Mouse (Mus musculus) spleen, postnatal 4 days (tissue): ENCODE results near the gene Ttll7.

Experiments used
- DNase-seq, 2 experiments: peaks; one replicate each; pipeline ENCODE4 v3.0.0; 2022; ENCODE audit warnings: low spot score in 2 of 2

The Ttll7 gene

DNA sequence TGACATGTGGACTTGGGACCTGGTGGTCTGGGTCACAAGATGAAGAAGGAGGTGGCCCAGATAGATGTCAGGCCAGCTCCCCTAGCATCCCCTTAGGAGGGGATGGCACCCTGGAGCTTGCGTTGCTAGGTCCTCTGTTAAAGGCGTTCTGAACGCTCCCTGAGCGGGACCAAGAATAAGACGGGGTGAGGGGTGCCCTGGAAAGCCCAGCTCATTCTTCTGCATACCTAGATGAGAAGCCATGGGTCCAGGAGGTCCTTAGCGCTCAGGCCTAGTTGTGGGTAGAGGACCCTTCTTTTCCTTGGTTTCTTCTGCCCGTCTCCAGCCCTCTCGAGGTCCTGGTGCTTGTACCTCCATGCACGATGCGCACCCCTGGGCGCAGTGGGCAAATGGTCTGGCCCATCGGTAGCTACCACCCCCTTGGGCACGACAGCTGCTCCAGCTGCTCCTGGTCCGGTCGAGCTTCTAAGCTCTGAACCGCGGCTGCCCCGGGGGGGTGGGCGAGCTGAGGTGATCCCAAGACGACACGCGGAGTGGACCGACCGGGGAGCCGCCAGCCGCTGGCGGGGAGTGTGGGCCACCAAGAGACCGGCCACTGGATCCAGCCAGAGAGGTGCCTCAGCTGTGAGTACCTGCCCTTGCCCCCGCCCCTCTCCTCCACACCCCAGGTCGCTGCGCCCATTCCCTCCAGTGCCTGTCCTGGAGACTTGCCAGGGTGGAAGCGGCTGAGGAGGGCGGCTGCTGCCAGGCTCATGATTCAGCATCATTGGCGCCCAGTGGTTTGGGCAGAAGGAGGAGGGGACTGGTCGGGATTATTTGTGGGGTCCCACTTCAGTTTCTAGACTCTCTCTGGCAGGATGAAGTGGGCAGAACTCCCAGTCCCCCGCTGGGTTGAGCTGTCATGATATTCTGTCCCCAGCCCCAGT lies at the start of gene Ttll7:
Ttll7 (plus strand) TSS at position 402 of the 926 bp plus-strand sequence.
- peak; percentile 41 to 65 for DNase-seq

DNA sequence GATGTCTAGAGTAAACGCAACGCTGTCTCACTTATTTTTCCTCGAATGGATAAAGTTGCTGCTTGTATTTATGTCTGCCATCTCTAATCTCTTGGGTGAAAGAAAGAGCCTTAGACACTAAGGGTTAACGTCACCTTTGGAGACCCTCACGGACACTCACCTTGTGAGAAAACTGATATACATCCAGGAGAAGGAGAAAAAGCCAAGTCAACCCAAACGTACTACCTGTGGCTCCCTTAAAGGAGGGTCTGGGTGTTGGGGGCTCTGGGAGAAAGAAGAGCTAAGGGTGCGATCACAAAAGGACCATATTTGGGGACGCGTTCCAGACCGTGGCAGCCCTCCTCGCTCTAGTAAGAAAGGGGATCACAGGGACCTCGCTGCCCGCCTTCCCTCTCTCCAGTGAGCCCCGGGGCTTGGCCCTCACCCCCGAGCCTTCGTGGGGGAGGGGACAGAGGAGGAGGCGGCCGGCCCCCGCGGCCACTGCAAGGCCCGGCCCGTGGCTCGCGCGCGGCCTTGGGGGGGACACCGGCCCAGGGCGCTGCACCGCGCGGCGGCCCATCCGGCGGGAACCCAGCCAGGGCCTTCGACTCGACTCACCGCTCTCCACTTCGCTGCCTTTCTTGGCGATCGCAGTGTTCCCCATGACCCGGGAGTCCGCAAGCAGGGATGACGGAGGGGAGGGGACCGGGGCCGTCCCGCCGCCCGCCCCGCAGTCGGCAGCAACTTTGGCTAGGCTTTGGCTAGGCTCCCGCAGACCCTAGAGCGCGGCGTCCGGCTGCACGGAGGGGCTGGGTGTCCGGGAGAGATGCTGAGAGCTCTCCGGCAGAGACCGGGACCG lies 39.9 kb upstream of the Ttll7 start:
- DNase-seq: no peak

DNA sequence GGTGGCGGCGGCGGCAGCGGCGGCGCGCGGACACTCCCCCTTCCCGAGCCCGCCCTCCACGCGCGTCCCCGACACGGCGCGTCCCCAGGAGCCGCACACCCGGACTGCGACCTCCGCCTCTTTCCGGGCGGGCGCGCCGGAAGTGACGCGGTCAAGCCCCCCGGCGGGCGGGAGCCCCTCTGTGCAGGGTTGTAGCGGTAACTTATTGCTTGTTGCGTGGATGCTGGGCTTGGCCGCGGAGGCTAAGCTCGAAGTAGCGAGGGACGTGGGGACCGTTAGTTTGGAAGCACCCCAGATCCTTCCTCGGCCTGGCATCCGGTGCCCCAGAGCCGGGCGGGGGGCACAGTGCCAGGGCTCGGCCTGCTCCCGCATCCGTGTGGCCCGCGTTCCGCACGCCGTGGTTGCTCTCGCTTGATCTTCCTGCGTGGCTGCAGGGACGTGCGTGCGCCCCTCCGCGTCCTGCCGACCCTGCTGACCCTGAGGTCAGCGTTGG lies 39.2 kb upstream of the Ttll7 start, which contains the start of gene Prkacb:
Prkacb (minus strand) TSS at position 90 of the 493 bp plus-strand sequence.
- peak; percentile 80 to 91 for DNase-seq

DNA sequence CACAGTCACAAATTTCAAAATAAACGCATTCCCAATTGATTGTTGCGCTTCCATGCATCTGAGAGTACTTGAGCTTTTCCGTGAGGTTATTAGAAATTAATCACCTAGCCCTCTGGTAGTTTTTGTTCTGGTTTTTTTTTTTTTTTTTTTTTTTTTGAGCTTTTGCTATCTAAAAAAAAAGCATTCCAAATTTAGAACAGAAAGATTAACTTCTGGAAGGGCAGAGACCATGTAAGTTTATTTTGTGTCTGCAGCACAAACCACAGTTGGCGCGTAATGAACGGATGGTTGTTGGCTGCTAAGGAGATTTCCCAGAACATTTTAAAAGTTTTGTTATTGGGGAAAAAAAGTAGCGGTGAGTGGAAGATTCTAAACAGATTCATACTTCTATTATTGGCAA lies 38.5 kb upstream of the Ttll7 start:
- no peak for DNase-seq

DNA sequence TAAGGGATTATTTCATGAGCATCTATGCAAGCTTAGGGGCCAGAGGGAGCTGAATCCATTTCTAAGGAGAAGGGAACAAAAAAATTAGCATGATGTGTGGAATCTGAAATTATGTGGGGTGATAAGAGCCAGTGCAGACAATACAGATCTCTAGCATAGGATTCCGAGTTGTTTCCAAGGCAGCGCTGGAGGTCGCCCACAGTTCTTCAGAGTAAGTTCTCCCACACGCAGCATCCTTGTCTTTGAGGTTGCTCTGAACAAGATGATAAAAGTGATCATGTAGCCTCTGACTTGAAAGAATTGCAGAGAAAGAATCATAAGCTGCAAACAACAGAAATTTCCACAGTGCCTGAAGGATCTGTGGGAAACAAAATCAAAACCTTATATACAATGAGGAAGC lies 31.4 kb upstream of the Ttll7 start:
- DNase-seq: no peak

DNA sequence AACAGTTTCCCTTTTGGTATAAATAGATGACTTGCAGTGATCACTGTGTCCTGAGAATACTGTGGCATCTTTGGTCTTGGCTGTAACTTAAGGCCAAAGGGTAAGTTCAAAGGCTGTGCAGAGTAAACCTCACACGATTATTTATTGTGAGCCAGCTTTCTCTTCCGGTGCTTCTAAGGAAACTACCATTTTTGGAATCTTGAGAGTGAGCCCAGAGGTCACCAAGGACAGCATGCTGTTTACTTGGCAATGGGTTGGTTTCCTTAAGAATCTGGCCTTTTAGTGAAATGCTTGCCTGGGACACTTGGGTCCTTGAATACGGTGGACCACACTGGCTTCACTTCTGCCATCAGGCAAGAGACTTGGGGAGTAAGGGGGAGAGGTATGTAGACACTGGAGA lies 9.4 kb upstream of the Ttll7 start:
- DNase-seq: no peak

DNA sequence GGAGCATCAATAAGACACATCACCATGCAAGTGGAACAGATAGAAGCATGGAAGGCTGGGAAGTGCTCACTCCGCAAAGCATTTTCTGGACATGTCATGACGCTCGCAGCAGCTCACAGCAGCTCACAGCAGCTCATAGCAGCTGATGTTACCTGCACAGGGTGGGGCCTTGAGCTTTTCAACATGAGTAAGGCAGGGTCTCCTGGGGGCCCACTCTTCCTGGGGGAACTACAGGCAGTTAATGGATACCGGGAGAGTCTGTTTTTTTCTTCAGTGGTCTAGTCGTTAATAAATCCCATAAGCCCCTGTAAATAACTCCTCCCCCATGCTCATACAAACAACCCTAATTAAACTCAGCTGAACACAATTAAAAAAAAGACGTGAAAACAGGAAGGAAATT lies 8.7 kb upstream of the Ttll7 start:
- no peak for DNase-seq

DNA sequence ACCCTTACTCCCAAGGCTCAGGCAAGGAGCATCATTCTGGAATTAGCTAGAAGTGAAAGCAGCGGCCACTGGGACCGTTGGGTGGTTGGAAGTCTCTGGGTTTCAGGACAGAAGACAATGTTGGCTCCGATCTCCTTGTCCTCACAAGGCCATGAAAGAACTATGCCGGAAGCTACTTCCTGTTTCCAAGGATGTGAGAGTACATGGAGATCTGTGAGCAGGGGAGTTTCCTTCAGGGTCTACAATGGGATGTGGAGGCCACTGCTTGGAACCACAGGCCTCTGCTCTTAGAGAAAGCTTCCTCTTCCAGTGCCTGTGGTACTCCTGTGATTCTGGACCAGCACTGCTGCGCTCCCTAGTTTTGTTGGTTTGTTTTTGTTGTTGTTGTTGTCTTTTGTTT lies 5.9 kb upstream of the Ttll7 start:
- DNase-seq: no peak

DNA sequence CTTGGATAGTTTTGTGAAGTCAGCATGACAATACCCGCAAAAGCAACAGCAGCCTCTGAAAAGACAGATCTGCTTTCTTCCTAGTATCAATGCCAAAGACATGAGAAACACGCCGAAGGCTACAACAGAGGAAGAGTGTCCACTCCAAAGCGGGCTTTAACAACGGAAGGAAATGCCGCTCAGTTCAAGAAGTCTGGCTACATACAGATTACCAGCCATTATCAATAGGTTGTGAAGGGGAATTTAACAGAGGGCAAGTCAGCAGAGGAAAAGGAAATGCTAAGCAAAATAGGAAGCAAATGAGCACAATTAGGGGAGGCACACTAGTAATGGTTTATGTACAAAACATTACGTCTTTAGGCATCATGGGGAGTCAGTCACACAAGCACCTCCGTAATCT lies 4.1 kb upstream of the Ttll7 start:
- DNase-seq: no peak

DNA sequence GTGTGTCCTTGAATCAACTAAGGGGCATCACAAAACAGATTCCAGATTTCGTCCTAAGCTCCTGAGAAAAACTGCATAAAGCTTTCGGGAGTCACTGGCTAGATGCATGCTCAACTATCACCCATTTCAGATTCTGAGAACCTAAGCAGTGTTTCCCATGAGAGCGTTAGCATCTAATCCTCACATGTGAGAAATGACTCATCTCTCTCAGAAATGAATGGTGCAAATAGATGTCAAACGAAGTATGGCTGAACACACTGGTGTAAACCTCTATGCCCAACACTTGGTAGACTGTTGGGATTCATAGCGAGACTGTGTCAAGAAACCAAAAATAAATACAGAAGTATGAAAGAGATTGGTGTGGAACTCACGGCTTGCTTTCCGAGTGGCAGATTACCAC lies 2.8 kb upstream of the Ttll7 start:
- no peak for DNase-seq

DNA sequence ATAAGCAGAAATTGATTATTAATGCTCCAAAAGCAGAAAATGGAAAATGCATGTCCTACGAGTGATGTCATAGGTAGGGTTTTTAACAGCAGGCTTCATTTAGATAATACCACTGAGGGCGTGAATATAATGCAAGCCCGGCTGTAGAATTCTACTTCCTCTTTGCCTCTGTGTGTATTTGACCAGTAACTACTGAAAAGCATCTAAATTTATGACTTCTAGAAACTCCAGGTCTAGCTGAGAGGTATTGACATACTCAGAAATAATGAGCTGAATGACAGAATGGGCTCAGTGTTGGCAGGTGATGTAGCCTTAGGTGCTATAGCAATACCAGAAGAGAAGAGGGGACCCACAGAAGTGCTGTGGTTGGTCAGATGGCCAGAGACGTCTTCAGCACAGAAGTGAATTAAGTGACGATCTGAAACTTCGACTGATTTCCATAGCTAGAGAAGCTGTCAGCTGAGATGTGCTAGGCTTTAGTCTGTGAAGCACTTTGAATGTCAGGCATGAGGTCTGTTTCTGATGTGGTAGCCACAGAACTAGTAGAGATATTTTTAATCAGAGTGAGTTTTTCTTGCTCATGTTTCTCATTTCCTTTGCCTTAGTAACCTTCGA lies 2.4 kb downstream of the Ttll7 start:
- DNase-seq: no peak

DNA sequence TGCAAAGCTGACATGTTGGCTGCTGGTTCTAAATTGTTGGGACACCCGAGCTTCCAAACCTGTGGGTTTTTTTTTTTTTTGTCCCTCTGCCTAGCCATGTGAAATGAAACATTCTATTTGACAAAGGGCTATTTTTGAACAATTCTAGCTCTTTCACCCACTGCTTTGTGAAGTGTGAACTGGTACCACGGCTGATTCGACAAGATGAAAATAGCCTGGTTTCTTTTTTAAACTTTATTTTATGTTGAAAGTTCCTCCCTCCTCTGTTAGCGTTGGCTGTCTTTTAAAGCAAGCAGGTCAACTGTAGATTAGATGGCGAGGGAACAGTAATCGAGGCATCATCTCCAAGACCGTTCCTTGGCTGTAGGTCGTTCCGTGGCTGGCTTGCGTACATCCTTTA lies 5.2 kb downstream of the Ttll7 start:
- no peak for DNase-seq

DNA sequence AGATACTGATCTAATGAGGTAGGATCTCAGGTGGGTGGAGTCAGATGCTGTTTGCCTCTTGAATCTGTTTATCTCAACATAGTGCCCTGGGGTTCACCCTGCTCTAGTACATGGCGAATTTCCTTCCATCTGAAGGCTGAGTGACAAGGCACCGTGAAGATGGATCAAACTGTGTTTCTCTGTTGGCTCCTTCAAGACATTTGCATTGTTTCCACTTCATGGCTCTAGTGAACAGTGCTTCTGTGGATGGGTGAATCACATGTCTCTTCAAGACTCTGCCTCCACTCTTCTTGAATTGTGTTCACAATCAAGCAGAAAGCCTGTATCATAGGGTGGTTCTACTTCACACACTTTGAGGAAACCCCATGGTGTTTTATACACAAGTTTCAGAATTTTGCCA lies 8.1 kb downstream of the Ttll7 start:
- DNase-seq: no peak

DNA sequence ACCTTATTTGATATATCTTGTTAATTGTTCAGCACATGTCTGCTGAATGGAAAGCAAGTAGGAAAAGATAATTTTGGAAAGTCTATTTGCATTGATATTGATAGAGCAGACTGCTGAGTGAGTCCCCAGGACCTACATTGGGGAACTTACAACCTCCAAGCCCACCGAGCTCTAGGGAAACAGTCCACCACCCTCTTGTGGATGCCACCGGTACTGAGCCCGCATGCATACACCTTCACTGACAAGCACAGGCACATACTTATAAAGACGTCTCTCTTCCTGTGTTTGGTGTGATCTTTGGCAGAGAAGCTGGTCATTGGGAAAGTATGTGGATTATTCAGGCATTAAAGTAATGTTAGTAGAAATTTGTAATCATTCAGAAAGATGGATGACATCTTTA lies 14.4 kb downstream of the Ttll7 start:
- DNase-seq: no peak

DNA sequence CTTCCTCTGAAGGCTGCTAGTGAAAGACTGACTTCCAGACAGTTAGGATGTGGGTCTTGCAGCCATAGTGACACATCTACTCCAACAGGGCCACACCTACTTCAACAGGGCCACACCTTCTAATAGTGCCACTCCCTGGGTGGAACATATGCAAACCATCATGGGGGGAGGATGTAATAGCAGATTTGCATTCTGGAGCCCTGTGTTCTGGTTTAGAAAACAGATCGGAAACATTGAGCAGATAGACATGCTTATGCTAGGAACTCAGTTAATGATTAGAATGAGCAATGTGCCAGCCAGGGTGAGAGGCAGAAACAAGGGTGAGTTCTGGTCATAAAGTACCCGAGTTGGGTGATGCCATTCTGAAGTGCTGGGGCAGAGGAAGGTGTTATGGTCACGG lies 19.8 kb downstream of the Ttll7 start:
- no peak for DNase-seq

DNA sequence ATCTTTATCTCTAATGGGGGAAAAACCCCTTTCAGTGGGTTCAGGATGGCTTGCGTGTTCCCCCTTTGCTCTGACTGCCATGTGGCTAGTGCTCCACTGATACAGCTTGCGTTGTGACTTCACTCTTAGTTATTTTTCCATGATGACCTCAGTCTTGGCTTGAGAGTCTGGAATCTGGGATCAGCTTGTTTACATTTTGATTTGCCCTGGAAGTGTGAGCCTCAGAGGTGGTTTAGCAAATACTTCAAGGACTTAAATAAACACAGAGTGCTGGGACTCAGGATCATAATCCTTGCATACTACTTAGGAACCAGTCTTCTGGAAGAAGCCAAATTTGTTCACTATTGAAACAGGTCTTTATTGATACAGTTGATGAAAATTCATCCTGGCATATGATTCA lies 23.8 kb downstream of the Ttll7 start:
- DNase-seq: no peak

DNA sequence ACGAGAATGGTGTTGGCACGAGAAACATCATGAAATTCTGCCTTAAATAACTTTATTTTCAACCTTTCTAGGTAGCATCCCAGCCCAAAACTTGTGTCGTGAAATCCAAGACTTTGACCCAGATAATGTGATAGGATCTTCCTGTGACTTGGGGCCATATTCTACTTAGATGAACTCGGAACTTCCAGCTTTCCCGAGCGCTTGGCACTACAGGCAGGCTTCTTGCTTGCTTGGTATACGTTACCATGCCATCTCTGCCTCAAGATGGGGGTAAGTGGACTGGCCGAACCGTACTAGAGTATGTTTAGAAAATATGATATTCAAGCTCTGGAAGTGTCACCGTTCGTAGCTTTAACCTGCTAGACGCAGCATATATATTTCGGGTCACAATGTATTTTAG lies 41.8 kb downstream of the Ttll7 start:
- peak in 1 of 2 experiments; percentile 37 for DNase-seq

DNA sequence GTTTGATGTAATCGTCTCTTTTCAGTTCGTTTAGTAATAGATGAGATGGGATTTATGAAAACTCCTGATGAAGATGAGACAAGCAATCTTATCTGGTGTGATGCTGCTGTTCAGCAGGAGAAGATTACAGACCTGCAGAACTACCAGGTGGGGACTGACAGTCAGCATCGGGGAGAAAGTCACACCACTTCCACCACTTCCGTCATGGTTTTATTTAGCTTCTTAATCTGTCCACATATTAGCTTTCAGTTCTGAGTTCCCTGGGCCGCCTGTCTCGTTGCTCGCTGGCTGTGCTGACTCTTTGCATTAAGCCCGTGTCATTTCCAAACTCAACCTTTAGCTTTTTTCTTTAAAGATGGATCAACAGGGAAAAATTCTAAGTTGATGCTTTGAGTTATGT lies 44.4 kb downstream of the Ttll7 start:
- no peak for DNase-seq

DNA sequence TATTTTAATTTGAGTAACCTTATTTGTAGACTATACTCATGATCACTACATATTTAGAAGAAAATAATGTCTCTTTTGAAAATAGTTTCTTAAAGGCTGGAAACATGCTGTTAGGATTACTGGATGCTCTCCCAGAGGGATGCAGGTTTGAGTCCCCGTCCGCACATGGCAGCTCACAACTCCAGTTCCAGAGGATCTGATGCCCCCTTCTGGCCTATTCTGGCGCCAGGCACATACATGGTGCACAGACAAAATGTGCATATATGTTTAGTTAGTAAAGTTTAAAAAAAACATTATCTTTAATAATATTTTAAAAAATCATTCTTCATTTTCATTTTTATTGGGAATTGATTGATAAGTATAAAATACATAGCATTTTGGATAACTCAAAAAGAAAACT lies 47.9 kb downstream of the Ttll7 start:
- peak in 1 of 2 experiments; percentile 43 for DNase-seq

DNA sequence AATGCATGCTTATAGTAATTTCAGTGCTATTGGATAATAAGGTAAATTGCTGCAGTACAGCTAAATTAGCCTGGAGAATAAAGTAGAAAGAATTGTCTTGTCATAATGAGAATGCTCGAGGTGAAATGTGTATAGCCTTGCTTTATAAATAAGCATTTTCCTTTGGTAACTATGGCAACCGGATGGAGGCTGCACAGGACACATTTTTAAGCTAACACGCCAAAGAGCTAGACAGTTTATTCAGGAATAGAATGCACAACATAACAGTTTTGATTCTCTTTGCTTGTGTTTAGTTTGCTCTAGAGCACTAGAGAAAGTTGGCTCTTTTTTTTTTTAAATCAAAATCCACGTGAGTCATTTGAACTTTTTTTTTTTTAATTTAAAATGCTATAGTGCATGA lies 49.6 kb downstream of the Ttll7 start:
- no peak for DNase-seq

DNA sequence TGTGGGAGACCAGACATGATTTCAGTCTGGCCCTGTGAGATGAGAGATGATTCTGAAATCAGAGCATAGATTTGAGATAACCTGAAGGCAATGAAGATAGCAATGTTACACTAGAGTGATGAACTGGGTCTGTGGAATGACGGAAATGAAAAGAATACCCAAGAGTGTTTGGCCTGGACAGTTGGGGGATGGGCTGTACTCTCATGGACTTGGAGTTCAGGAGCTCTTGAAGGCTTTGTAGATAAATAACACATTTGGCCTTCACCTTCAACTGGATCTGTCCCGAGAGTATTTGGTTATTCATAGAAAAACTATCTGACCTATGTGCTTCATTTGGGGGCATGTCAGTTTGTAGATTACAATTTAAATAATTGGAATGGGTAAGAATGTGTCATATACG lies 53.4 kb downstream of the Ttll7 start:
- DNase-seq: no peak

DNA sequence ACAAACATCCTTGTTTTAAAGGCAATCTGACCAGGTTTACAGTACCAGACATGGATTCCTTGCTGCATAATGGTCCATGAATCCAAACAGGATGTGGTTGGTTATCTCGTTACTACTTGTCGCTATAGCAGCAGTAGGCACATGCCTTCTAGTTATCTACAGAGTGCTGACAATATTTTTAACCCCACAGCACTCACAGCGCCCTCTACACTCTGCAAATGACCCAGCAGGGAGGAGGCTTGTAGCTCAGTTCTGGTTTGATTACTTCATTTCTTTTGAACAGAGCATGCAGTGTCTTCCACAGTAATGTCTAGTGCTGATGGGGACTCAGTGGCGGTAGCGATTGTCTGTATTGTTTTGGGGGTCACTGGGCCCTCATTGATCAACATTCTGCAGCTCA lies 56.8 kb downstream of the Ttll7 start:
- DNase-seq: peak in 1 of 2 experiments; percentile 9
